Mouse (Mus musculus) spleen, embryonic (tissue): Measurements from ENCODE around the gene Kcnj8.
"Not testable (repeated sequence)": the region's sequence is repeated elsewhere in the genome, so short reads cannot be mapped to it uniquely, and the experiment has no call there.

Experiments
- CTCF ChIA-PET: fragments of 350-600 bp; sonication (Branson Sonifier 250); formaldehyde crosslinking; loops from one replicate; lab custom pipeline; 2022; lab: Charles Lee

Kcnj8 gene

GRCm38 (mm10) chr6:142550871-142551270, 20.5 kb downstream of the Kcnj8 start:
- CTCF ChIA-PET, result no interaction called here

- CTCF ChIA-PET, result no interaction called here
These were observed 23.0 kb downstream of the Kcnj8 start for GRCm38 (mm10) chr6:142548377-142548776.

- CTCF ChIA-PET, result no interaction called here
These were observed 26.3 kb downstream of the Kcnj8 start for GRCm38 (mm10) chr6:142545132-142545531.

- CTCF ChIA-PET, result no interaction called here
These were observed 27.8 kb downstream of the Kcnj8 start for GRCm38 (mm10) chr6:142543648-142544047.

- CTCF ChIA-PET, result no interaction called here
These were observed 28.6 kb downstream of the Kcnj8 start for GRCm38 (mm10) chr6:142542800-142543175.

GRCm38 (mm10) chr6:142542082-142542799, 29.2 kb downstream of the Kcnj8 start:
- CTCF ChIA-PET, result no interaction called here

- CTCF ChIA-PET, result no interaction called here
These were observed 30.8 kb downstream of the Kcnj8 start for GRCm38 (mm10) chr6:142540561-142541160.

GRCm38 (mm10) chr6:142540131-142540530, 31.3 kb downstream of the Kcnj8 start:
- CTCF ChIA-PET, result no interaction called here

GRCm38 (mm10) chr6:142538503-142538902, 32.9 kb downstream of the Kcnj8 start:
- CTCF ChIA-PET, result interaction anchor here (0.8 kb wide), 1 partner anchor 98 kb away, joined by 3 read pairs; no protein-coding TSS in a partner anchor

GRCm38 (mm10) chr6:142533412-142533811, 38.0 kb downstream of the Kcnj8 start:
- CTCF ChIA-PET, result interaction anchor here (0.7 kb wide), 1 partner anchor 58 kb away, joined by 4 read pairs; no protein-coding TSS in a partner anchor

- CTCF ChIA-PET, result no interaction called here
These were observed 38.7 kb downstream of the Kcnj8 start for GRCm38 (mm10) chr6:142532686-142533085.

- CTCF ChIA-PET, result no interaction called here
These were observed 39.3 kb downstream of the Kcnj8 start for GRCm38 (mm10) chr6:142532141-142532540.

- CTCF ChIA-PET, result no interaction called here
These were observed 41.0 kb downstream of the Kcnj8 start for GRCm38 (mm10) chr6:142530378-142530777.

GRCm38 (mm10) chr6:142529680-142530079, 41.7 kb downstream of the Kcnj8 start:
- CTCF ChIA-PET, result no interaction called here

- CTCF ChIA-PET, result no interaction called here
These were observed 43.4 kb downstream of the Kcnj8 start for GRCm38 (mm10) chr6:142527931-142528562.

GRCm38 (mm10) chr6:142524635-142525308, 46.6 kb downstream of the Kcnj8 start:
- CTCF ChIA-PET, result no interaction called here

- CTCF ChIA-PET, result no interaction called here
These were observed 49.8 kb downstream of the Kcnj8 start for GRCm38 (mm10) chr6:142521591-142522110.

GRCm38 (mm10) chr6:142519110-142519509, 52.3 kb downstream of the Kcnj8 start:
- CTCF ChIA-PET, result no interaction called here

- CTCF ChIA-PET, result not testable (repeated sequence)
These were observed 56.0 kb downstream of the Kcnj8 start for GRCm38 (mm10) chr6:142515379-142515778.

GRCm38 (mm10) chr6:142514912-142515311, 56.5 kb downstream of the Kcnj8 start:
- CTCF ChIA-PET, result no interaction called here
